Mouse (Mus musculus): Measurements from ENCODE around the gene Ndufaf2. TPM values are rescaled to one million over a fixed set of nuclear protein-coding genes. Genes with fewer than 3 reads are reported as not detected.
A peak's percentile ranks its signal among the peaks of the same experiment; 100 is the strongest.

Ndufaf2 gene
- total RNA-seq, 2 experiments from 2014 or later: 25.9 to 26.4 TPM

DNA sequence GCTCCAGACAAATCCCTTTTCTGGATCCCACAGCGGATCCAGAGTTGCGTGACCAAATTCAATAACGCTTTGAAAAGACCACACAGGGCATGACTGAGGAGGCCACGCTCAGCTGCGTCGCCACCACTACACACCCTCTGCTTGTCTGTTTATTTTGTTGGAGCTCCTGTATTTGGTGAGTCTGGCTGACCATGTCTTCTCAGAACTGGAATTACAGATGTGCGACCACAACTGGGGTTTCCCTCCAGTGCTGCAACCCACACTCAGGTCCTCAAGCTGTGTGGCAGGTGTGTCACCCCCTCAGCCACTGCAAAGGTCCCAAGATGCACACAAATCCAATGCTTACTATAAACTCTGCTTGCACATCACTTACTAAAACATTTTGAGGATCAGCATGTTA, 66.1 kb downstream of the Ndufaf2 start:
- DNase-seq (ENCODE audit: low spot score in 2 of 2): no peak

DNA sequence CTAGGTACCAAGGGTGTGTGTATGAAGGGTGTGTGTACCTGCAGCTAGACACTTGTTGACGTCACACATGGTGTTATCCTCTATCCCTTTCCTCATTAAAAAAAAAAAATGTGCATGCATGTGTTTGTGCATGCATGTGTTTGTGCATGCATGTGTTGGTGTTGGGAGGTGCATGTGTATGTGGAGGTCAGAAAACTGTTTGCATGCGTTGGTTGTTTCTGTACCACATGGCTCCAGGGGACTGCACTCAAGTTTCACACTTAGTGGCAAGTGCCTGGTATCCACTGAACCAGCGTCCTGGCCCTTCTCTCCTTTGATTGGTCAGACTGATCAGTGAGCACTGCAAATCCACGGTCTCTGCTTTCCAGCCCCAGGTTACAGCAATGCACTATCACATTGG, 71.7 kb downstream of the Ndufaf2 start:
- no peak for DNase-seq (ENCODE audit: low spot score in 2 of 2)

DNA sequence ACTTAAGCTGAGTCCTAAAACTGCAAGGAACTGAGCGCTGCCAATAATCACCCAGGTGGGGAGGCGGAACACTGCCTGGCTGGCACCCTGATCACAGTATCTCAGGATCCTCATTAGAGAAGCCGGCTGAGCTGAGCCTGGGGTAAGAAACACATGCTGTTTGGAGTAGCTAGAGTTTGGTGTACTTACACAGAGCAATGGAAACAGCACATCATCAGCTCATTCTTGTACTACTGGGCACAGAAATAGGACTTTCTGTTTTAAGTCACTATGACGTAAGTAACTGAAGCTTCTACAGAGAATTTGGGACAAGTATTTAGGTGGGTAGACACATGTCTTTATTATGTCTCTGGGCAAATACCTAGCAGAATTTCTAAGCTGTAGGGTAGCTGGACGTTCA, 72.4 kb downstream of the Ndufaf2 start:
- no peak for DNase-seq (ENCODE audit: low spot score in 2 of 2)

DNA sequence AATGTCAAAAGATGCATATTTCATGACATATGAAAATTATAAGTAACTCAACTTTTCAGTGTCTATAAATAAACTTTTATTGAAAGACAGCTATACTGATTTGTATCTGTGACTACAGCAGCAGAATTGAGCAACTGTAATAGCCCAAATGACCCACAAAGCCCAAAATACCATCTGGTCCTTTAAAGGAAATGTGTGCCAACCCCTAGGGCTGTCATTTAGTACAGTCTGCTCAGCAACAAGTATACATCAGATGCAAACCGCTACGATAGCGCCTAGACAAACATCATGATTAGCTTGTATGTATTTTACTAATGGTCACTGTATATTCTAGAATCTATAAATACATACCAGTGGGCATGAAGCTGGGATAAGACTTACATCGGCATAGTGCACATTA, 74.3 kb downstream of the Ndufaf2 start:
- no peak for DNase-seq (ENCODE audit: low spot score in 2 of 2)

DNA sequence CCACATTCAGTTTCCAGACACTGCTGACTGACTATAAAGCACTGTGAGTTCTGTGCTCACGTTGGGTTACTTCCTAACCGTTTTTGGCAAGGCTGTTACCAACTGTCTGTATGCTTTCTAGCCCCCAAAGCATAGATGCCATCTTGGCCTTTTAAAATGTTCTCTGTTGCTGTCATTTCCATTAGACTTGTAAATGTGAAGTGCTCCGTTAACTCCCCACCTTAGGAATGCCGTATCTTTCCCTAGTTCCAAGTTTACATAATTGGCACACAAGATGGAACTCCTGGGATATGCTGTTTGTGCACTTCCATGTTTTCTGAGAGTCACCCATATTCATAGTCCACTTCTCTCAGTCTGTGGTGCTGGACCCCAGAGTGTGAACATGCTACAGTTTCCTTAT, 80.5 kb downstream of the Ndufaf2 start:
- DNase-seq (ENCODE audit: low spot score in 2 of 2): no peak

DNA sequence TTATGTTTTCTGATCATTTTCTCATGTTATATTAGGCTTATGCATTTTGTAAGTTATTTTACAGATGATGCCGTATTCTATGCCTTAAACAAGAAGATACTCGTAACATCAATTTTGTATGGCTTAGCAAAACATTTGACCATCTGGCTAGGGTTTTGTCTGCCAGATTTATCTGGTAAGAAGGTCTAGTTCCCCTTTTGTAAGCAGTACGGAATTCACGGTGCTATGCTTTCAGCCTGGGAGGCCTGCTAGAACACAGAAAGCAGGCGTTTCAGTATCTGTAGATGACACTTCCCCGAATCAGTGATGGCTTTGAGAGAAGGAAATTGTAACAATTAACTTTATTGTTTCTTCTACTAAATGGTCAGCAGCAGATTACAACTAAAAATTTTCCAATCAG, 80.9 kb downstream of the Ndufaf2 start:
- DNase-seq (ENCODE audit: low spot score in 2 of 2): no peak

DNA sequence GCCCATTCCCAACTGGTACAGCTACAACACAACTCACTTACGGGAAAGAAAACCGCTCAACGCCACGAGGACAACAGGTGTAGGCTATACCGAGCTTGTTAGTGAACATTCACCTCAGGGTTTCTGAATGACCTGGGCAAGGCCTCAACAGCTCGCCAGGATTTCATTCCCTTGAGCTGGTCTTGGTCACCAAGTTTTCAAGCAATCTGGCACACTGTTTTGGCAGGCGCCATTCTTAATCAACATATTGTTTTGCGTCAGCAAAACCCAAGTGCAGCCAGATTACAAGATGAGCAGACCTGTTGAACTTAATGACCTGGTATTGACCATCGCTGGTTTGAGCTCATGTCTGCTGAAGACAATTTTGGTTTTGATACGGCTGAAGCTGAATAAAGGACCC, 88.3 kb downstream of the Ndufaf2 start:
- no peak for DNase-seq (ENCODE audit: low spot score in 2 of 2)

DNA sequence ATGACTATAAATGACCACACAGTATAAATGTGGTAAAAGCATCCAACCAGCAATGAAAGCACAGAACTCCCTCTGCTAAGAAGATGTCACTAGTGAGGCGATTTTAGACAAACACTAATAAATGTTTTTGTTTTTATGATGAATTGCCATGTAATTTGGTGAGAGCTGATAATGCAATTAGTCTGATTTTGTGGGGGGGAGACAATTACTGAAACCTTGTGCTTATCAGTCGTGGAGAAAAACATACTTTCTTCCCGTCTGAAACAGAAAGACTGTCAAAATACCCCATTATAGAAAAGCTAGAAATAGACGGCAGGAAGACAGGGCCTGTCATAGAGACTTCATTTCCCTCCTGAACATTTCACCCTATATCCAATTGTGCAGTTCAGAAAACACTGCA, 89.3 kb downstream of the Ndufaf2 start:
- DNase-seq (ENCODE audit: low spot score in 2 of 2): no peak

DNA sequence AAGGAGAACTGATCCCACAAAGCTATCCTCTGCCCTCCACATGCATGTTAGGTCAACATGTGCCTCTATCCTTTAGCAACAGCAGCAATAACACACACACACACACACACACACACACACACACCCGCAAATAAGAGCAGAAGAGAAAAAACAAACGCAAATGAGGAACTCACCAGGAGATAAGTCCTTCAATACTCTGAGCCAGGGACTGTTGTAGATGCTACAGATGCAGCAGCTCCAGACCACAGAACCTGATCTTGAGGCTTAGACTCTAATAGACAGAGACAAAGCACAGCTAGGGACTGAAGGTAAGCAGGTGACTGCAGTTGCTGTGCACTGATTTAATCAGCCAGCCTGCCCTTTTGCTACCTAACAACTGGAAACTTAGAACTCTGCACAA, 92.4 kb downstream of the Ndufaf2 start:
- DNase-seq (ENCODE audit: low spot score in 2 of 2): no peak

DNA sequence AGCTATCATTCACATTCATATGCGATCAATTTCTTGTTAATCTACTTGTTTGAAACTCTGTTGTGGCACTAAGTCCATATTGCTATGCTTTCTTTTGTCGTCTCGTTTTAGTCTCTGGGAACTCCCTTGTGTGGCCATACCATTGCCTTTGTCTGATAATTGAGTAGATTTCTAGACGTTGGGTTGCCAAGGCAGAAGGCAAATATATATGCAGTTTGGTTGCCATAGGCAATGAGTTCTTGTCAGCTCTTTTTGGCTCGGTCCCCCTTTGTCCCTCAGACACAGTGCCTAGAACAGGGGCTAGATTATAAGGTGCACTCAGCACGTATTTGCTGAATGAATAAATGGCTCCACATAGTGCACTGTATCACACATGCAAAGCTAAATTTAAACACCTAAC, 94.1 kb downstream of the Ndufaf2 start:
- DNase-seq (ENCODE audit: low spot score in 2 of 2): no peak

DNA sequence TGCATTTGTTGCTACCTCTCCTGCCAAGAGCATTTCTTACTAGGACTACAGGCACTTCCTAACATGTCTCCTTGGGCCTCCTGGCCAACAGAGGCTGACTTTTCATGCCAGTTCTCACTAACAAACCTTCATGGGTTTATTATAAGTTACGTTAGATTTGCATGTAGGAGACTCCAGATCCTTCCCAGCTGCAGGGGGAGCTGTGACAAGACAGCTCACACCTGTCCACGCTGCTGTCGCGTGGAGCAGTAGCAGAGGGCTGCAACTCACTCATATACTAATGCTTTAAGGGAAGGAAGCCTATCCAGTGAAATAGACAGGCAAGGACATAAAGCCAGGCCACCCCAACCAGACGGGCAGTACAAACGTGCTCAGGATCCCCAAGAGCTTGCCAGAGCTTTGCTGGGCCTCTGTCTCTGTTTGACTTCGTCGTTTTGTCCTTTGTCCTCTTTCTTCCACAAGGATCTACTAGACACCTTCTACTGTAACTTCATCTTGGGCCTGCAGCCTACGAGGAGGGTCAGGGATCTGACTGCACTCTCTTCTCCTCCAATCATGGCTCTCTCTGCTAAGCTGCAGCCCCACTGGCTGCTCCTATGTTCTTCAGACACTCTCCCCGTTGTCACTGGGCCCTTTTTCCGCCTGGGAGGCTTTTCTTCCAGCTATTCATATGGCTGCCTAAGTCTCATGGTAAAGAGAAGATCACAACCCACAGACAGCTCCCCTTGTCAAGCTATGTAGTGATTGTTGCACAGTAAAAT, 94.9 kb downstream of the Ndufaf2 start:
- DNase-seq (ENCODE audit: low spot score in 2 of 2): no peak

DNA sequence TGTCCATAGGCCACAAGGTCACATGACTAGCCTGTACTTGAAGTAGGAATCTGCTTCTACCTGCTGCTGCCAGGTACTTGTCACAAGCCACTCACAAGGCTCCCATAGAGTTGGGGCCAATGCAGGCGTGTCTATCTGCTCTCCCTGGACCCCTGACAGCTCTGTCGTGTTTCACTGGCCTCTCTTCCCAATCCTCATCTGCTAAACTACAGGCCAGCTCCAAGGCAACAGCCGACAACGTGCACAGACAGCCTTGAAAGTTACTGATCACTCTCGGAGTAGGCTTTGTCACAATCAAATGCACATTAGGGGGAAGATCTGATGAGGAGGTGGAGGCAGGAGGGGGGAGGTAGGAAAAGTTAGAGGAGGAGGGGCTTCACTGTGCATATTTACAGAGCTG, 95.5 kb downstream of the Ndufaf2 start:
- DNase-seq (ENCODE audit: low spot score in 2 of 2): no peak

DNA sequence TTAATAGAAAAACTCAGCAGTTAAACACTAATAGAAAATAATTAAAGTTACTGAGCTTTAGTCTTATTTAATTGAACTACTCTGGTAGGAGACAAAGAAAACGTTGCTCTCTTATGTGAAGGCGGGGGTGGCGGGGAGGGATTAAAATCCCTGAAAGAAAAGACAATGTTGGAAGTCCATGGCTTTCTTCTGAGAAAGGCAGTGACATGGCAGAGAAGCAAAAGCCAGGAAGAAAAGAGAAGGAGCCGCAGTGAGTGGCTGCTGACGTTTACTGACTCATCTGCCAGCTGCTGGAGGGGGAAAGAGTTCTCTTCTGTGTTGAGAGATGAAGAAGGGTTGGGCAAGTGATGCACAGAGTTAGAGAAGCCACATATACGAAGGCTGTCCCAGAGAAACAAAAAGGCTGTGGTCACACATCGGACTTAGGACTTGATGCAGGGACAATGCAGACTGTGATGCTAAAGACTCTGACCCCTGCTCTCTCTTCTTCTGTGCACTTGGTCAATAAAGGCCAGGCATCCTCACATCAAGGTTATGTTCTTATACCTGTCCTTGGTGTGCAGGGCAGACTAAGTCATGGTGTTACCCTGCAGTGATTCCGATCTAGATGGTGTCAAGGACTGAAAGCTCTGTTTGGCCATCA, 97.4 kb downstream of the Ndufaf2 start:
- DNase-seq (ENCODE audit: low spot score in 2 of 2): no peak

DNA sequence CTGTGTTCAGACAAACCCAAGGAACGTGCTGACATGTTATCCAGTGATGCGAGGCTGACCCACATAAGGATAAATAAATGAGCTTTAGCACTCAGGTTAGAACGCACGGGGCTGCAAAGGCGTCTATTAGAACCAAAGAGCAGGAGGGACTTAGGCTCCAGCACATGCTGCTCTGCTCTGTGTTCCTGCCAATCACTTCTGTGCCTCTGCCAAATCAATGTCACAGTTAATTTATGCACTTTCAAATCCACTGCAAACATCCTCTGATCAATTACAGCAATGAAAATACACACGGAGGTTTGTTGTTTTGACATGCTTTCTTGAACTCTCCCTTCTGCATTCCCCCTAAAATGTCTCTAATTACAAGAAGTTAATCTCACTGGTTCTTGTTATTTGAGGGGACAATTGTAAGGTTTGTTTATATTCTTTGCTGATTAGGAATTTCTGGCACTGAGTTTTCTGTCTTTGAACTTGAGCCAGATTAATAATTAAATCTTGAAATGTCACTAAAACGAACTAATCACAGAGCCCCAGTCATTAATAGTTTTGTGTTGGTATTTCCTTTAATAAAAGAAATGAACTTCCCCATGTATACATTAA, 98.0 kb downstream of the Ndufaf2 start:
- DNase-seq (ENCODE audit: low spot score in 2 of 2): no peak

DNA sequence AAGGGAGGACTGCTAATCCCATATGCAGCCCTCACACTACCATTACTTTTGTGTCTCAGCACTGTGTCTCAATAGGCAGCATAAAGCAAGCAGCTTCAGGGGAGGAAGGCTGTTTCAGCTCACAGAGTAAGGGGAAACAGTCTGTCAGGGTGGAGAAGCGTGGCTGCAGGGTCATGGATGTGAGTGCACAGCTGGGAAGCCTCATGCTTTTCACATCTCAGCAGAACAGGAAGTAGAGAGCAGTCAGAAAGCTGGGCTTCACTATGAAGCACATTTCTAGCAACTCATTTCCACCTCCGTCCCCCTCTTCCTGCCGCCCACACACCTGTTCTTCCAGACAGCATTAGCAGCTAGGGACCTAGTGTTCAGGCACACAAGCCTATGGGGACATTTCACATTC, 101.5 kb downstream of the Ndufaf2 start:
- DNase-seq (ENCODE audit: low spot score in 2 of 2): no peak

DNA sequence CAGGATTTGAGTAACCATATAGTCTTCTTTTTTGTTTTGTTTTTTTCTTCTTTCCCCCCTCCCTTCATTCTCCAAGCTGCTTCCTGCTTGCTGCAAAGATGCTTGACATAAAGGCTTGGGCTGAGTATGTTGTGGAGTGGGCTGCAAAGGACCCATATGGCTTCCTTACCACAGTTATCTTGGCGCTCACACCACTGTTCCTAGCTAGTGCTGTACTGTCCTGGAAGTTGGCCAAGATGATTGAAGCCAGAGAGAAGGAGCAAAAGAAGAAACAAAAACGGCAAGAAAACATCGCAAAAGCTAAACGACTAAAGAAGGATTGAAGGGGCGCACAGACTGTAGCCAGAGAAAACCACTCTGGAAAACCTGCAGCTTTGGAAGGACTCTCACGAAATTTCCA, 111.1 kb downstream of the Ndufaf2 start:
- DNase-seq (ENCODE audit: low spot score in 2 of 2): no peak

DNA sequence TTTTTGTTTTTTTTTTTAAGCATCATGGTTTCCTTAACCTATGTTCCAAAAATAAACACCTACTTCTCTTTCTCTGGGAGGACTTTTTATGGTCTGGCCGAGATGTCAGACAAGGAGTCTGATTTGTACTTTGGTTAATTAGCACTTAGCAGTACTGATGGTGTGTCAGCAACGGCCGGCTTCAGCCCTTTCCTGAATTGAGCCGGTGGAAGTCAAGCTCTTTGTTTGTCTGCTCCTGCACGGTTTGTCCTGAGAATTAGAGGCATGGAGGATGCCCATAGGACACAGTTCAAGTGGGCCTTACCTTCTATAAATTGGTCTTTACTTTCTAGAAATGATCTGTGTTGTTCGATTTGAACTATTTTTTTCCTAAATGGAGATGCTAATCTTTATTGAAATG, 111.5 kb downstream of the Ndufaf2 start:
- DNase-seq (ENCODE audit: low spot score in 2 of 2): no peak

DNA sequence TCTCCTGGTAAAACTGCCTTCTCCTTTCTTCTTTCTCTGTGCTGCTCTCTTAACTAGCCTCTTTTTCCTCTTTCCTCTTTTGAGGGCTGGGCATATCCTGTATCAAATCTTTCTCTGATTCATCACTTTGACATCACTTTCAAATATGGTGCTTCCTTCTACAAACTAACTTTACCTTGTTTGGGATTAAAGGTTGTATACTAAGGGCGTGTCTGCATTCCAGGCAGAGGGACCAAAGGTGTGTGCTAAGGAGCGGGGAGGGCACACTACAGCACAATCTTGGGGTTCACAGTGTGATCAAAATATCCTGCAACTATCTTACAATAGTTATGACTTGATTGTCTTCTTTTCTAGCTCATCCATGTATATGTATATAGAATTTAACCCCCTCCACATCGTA, 112.4 kb downstream of the Ndufaf2 start:
- DNase-seq (ENCODE audit: low spot score in 2 of 2): no peak

DNA sequence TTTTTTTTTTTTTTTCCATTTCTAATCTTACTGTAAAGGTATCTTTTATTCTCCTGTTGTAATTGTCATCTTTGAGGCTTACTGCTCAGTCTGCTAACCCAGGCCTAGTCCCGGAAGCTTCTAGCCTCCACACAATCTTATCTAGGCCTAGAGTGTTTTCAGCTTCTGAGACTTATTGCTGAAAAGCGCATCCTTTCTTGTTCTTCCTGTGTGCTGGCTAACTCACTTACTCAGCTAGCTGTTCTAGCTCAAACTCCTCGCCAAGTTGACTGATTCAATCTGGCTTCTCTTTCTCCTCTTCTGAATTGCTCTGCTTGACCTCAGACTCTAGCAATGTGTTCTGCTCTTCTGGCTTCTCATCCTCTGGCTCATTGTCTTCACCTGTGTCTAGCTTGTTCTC, 112.8 kb downstream of the Ndufaf2 start:
- DNase-seq (ENCODE audit: low spot score in 2 of 2): no peak

DNA sequence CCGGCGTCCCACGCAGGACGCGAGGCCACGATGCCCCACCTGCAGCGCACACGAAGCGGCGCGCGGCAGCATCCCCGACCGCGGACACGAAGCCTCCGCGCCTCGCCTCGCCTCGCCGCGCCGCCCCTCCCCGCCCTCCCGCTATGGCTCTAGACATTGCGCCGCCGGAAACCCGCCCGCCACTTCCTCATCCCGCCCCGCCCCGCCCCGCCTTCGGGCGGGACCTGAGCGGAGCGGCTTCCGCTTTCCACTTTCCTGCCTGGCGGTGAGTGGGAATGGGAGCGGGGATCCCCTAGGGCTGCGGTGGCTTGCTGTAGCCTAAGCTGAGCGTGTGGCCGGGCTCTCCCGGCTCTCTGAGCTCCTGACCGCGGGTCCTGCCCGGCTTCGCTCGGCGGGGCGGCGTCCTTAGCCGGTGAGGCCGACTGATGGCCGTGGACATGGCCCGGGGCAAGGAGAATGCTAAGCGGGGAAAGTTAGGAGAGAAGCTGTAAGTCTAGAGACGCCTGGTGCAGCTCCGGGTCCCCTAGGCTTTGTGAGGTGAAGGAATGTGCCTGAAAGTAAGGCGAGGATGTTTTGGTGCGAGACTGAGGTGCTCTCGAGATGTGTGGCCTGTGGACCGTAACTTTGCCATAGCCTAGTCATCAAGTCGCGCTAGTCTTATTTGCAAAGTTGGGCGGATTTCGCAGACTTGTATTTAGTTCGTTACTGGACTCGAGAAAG, 114.0 kb downstream of the Ndufaf2 start, which contains the start of gene Smim15:
Gene Smim15 (plus strand): TSS at position 225 of the 720 bp plus-strand sequence.
- DNase-seq (ENCODE audit: low spot score in 2 of 2): peak; percentile 83 to 90

DNA sequence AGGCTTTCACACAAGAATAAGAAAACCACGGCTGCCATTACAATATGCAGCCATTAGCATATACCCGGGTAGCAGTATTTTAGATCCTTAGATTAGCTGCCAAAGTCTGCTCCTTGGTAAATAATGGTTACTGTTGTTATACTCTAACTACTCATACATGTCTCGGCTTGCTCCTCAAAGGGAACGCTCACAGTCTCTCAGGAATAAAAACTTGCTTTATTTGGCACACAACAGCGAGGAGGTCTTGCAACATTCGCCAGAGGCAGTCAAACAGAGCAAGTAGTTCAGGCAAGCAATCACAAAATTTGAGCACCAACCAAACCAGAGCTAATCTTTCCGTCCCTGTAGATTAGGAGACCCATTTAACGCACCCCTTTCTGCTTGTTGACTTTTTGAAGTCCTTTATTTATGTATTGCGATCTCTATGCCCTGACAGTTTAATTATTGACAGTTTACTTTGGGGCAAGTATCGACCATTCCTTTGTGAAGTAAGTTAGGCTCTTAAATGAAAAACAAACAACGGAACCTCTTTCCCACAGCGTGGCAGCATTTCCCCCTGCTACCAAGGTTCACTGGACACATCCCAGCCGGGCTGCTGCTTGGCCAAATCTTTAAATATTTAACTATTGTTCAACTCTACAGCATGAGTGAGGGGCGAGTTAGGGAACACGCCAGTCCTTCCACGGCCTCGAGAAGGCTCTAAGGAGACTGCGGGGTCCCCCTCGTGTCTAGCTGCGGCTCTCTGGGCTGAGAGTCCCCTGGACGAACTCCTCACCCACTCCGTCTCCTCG, 114.8 kb downstream of the Ndufaf2 start:
- DNase-seq (ENCODE audit: low spot score in 2 of 2): peak; percentile 15 to 29
